Mouse (Mus musculus): ENCODE measurements around the gene Dscaml1. TPM values are rescaled to one million over a fixed set of nuclear protein-coding genes. Genes with fewer than 3 reads are reported as not detected.
A peak's percentile ranks its signal among the peaks of the same experiment; 100 is the strongest.

The Dscaml1 gene
- total RNA-seq, 2 experiments from 2014 or later = not detected

DNA sequence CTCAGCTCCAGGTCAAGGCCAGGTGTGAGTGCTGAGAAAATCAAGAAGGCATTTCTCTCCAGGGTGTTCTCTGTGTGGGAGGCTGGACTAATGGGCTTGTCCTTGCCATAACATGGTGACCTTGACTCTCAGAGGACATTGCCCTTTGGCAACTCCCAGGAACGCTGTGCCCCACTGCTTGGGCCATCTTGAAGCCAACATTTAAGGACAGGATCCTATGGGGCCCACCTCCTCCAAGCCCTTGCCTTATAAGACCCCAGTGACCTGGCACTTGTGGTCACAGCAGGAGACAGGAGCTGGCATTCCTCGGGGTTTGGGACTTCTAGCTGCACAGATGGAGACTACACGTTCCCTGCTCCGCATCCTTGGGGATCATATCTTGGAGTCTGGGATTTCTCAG, 27.0 kb upstream of the Dscaml1 start, which contains the start of gene Fxyd2:
Gene Fxyd2 (plus strand): TSS at position 236 of the 400 bp plus-strand sequence.
- no peak for DNase-seq

DNA sequence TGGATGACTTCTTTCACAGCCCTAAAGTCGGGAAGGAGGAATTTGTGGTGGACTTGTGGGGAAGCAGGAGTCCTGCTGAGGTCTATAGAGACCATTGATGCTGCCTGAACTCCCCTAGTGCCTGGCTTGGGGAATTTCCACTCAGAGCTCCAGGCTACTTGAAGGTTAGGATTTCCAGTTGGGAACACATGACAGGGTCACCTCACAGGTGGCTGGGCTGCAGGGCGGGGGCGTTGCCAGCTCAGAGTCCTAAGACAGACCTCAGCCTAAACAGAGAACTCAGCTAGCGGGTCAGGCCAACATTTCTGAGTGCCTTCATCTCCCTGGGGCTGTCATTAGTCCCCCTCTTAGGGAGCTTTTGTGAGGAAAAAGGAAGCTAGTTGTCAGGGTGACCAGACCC, 24.6 kb upstream of the Dscaml1 start:
- no peak for DNase-seq
- intact Hi-C loops (cut with DNase I) = no loop called here
- H3K4me3 ChIP-seq = no peak overlapping the region
- no peak overlapping the region for H3K27ac ChIP-seq
- no peak for TF ChIP-seq CTCF (IDR thresholded peaks at IDR 0.05)

More for the DNA sequence above, 27.0 kb upstream of the Dscaml1 start, which contains the start of gene Fxyd2:
- no peak within 1 kb of the TSS for H3K4me3 ChIP-seq
- no peak within 1 kb of the TSS for H3K27ac ChIP-seq
- TF ChIP-seq CTCF (IDR thresholded peaks at IDR 0.05) = no peak
- intact Hi-C loops (cut with DNase I) = no loop called here

DNA sequence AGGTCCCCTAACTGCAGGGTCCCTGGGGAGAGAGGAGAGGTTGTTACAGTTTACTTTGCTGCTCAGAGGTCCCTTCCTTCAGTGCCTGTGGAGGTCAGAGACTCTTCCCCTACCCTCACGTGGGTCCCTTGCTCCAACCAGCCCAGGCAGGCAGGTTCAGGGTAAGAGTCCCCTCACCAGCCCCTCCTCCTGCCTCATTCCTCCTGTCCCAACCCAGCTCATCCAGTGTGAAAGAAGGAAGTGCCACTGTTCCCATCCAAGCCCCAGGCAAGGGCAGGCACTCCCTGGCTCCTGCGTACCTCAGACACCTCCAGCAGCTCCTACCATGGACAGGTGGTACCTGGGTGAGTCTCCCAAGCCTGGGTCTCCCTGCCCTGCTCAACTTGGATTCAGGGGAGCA, 23.5 kb upstream of the Dscaml1 start:
- intact Hi-C loops (cut with DNase I) = no loop called here
- TF ChIP-seq CTCF (IDR thresholded peaks at IDR 0.05) = no peak
- Histone ChIP-seq H3K27ac (no peak overlapping the region), H3K4me3 (no peak overlapping the region)
- no peak for DNase-seq

DNA sequence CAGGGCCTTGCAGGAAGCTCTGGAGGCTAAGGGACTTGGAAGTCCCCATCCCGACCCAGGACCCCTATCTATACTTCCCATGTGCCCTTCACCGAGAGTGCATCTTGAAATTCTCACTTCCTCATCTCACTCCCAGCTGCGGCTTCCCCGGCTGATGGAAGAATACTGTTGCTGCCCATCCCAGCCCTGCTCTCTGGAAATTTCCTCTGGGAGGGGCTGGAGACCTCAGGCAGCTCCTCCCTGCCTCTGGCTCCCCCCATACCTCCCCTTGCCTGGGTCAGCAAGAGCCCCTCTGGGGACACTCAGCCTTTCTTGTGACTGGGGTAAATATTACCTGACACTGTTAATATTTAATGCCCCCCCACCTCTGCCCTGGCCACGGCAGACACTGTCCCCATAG, 20.7 kb upstream of the Dscaml1 start:
- no peak for TF ChIP-seq CTCF (IDR thresholded peaks at IDR 0.05)
- intact Hi-C loops (cut with DNase I) = no loop called here
- DNase-seq = peak; percentile 41
- Histone ChIP-seq H3K4me3 (peak overlapping the region; percentile 36), H3K27ac (peak overlapping the region; percentile 59; the same call in 1 of the 2 replicates)

DNA sequence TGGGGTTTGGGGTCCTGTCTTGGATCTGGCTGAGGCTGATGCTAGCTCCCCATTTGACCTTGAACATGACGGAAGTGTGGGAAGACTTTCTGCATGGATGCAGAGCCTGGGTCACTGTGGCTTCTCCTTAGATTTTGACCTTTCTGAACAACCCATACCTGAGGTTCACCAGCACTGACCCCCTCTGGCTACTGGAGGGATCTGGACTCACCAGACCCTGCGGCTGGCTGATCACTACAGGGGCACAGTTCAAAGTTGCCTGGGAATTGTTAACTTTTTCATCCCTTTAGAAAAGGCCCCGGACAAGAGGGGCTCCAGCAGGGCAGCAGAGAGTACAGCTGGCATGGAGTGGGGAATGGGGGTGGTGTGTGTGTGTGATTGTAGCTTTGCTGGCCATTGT, 19.6 kb upstream of the Dscaml1 start:
- Histone ChIP-seq H3K27ac (no peak overlapping the region), H3K4me3 (no peak overlapping the region)
- no peak for TF ChIP-seq CTCF (IDR thresholded peaks at IDR 0.05)
- no peak for DNase-seq
- intact Hi-C loops (cut with DNase I) = no loop called here

- Histone ChIP-seq H3K4me3 (peak overlapping the region; percentile 58), H3K27ac (peak overlapping the region; percentile 49)
- TF ChIP-seq CTCF (IDR thresholded peaks at IDR 0.05) = peak; percentile 84
- DNase-seq = peak; percentile 90
- intact Hi-C loops (cut with DNase I) = loop anchor here (1.0 kb wide), 1 partner anchor 108 kb away; no protein-coding TSS in a partner anchor
Measured at GRCm38 (mm10) chr9:45407706-45408675, 18.4 kb upstream of the Dscaml1 start.

- no peak overlapping the region for H3K4me3 ChIP-seq
- no peak overlapping the region for H3K27ac ChIP-seq
- DNase-seq = no peak
- TF ChIP-seq CTCF (IDR thresholded peaks at IDR 0.05) = no peak
- intact Hi-C loops (cut with DNase I) = no loop called here
Measured at GRCm38 (mm10) chr9:45410193-45410592, 16.2 kb upstream of the Dscaml1 start.

- no peak overlapping the region for H3K4me3 ChIP-seq
- TF ChIP-seq CTCF (IDR thresholded peaks at IDR 0.05) = no peak
- intact Hi-C loops (cut with DNase I) = no loop called here
- H3K27ac ChIP-seq = no peak overlapping the region
- no peak for DNase-seq
Measured at GRCm38 (mm10) chr9:45410614-45411013, 15.8 kb upstream of the Dscaml1 start.

- no peak for TF ChIP-seq CTCF (IDR thresholded peaks at IDR 0.05)
Measured at GRCm38 (mm10) chr9:45411111-45411510, 15.3 kb upstream of the Dscaml1 start.

GRCm38 (mm10) chr9:45411803-45412202, 14.6 kb upstream of the Dscaml1 start:
- Histone ChIP-seq H3K4me3 (no peak overlapping the region), H3K27ac (no peak overlapping the region)
- TF ChIP-seq CTCF (IDR thresholded peaks at IDR 0.05) = peak; percentile 66
- DNase-seq = no peak
- intact Hi-C loops (cut with DNase I) = no loop called here

More at GRCm38 (mm10) chr9:45411111-45411510, 15.3 kb upstream of the Dscaml1 start:
- Histone ChIP-seq H3K27ac (no peak overlapping the region), H3K4me3 (no peak overlapping the region)
- intact Hi-C loops (cut with DNase I) = no loop called here
- DNase-seq = no peak

DNA sequence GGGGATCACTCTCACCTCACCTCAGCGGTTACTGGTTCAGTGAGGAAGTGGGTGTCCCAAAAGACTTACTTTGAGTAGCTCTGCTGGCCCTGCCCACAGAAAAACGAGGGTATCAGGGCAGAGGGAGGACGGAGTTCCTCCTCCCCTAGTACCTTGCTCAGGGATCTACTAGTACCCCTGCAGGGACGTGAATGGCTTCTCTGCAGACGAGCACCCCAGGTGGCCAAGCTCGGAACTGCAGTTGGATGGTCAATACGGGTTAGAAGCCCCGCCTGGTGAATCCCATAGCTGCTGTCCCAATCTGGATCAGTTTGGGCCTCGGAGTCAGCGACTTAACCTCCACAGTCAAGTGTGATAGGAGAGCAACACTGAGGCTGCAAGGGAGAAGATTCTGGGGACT, 14.1 kb upstream of the Dscaml1 start:
- no peak overlapping the region for H3K27ac ChIP-seq
- no peak overlapping the region for H3K4me3 ChIP-seq
- TF ChIP-seq CTCF (IDR thresholded peaks at IDR 0.05) = peak; percentile 92
- peak; percentile 88 for DNase-seq
- intact Hi-C loops (cut with DNase I) = no loop called here

DNA sequence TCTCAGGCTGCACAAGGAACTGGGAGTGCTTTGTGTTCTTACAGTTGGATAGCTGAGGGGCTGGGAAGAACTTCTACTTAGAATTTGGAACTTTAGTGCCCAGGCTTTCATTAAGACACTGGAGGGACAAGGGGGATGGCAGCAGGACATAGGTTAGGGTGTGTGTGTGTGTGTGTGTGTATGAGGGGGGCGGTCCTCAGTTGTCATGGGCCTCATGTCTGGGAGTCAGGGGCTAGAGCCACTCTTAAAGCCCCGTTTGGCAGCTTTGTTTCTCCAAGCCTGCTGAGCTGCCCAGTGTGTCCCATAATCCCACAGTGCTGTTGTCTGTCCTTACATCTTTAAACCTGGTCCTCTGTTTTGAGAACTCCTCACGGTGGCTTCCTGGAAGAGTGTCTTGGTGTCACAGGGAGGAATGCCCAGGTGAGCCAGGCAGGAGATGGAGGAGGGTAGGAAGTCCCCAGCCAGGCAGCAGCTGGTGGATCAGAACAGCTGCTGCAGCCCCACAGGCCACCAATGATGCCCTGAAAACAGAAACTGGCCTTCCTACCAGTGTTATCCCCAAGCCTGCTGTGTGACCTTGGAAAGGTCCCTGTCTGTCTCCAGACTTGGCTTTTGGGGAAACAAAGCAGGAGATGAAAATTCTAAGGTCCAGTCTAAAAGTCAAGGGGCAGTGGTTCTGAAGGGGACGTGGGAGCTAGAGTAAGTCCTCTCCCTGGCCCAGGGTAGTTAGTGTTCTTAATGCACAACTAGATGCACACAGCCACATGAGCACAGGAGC, 13.5 kb upstream of the Dscaml1 start:
- DNase-seq = no peak
- intact Hi-C loops (cut with DNase I) = no loop called here
- H3K4me3 ChIP-seq = no peak overlapping the region
- TF ChIP-seq CTCF (IDR thresholded peaks at IDR 0.05) = no peak
- H3K27ac ChIP-seq = no peak overlapping the region
